Mouse (Mus musculus): Measurements from ENCODE around the gene Il2ra. TPM values are rescaled to one million over a fixed set of nuclear protein-coding genes. Genes with fewer than 3 reads are reported as not detected.
"Not testable (repeated sequence)": the region's sequence is repeated elsewhere in the genome, so short reads cannot be mapped to it uniquely, and the experiment has no call there.

Il2ra gene
- total RNA-seq (2021), result under 1 TPM; 0.41 to 0.69 TPM
- long read RNA-seq, experiment 1, partial matches to known transcripts, result 0 of 2 reads
- long read RNA-seq, experiment 1, other reads (novel, unspliced or antisense), result 2 of 2 reads
- long read RNA-seq, experiment 2, result 0 reads

GRCm38 (mm10) chr2:11642451-11642941 is at the start of gene Il2ra:
Gene Il2ra (plus strand): TSS chr2:11642807.
- intact Hi-C loops (cut with DNase I), result no loop called here

GRCm38 (mm10) chr2:11596690-11597089 is 45.9 kb upstream of the Il2ra start:
- intact Hi-C loops (cut with DNase I), result no loop called here

More at GRCm38 (mm10) chr2:11642451-11642941, at the start of gene Il2ra:
- no peak for DNase-seq

GRCm38 (mm10) chr2:11597906-11598305 is 44.7 kb upstream of the Il2ra start:
- intact Hi-C loops (cut with DNase I), result no loop called here
- no peak for DNase-seq

More at GRCm38 (mm10) chr2:11596690-11597089, 45.9 kb upstream of the Il2ra start:
- no peak for DNase-seq

- intact Hi-C loops (cut with DNase I), result no loop called here
- no peak for DNase-seq
These were observed 40.8 kb upstream of the Il2ra start for GRCm38 (mm10) chr2:11601795-11602194.

GRCm38 (mm10) chr2:11602506-11603489 is 39.8 kb upstream of the Il2ra start:
- peak; percentile 91 to 95 for DNase-seq
- intact Hi-C loops (cut with DNase I), result no loop called here

- intact Hi-C loops (cut with DNase I), result no loop called here
- no peak for DNase-seq
These were observed 38.6 kb upstream of the Il2ra start, which contains the start of gene Rbm17 for GRCm38 (mm10) chr2:11604053-11604452. Gene Rbm17 (minus strand): TSS chr2:11604153.

GRCm38 (mm10) chr2:11604911-11605310 is 37.7 kb upstream of the Il2ra start:
- intact Hi-C loops (cut with DNase I), result no loop called here
- DNase-seq, result no peak

- intact Hi-C loops (cut with DNase I); DNase-seq: not testable (repeated sequence)
These were observed 35.9 kb upstream of the Il2ra start for GRCm38 (mm10) chr2:11606718-11607117.

- intact Hi-C loops (cut with DNase I); DNase-seq: not testable (repeated sequence)
These were observed 29.7 kb upstream of the Il2ra start for GRCm38 (mm10) chr2:11612939-11613338.

GRCm38 (mm10) chr2:11616846-11617245 is 25.8 kb upstream of the Il2ra start:
- no peak for DNase-seq
- intact Hi-C loops (cut with DNase I), result no loop called here

GRCm38 (mm10) chr2:11619598-11619997 is 23.0 kb upstream of the Il2ra start:
- no peak for DNase-seq
- intact Hi-C loops (cut with DNase I), result no loop called here

GRCm38 (mm10) chr2:11623173-11623572 is 19.4 kb upstream of the Il2ra start:
- DNase-seq, result no peak
- intact Hi-C loops (cut with DNase I), result no loop called here

- intact Hi-C loops (cut with DNase I), result no loop called here
- DNase-seq, result no peak
These were observed 18.9 kb upstream of the Il2ra start for GRCm38 (mm10) chr2:11623726-11624125.

- DNase-seq, result no peak
- intact Hi-C loops (cut with DNase I), result no loop called here
These were observed 16.7 kb upstream of the Il2ra start, which contains the start of gene Gm17490 for GRCm38 (mm10) chr2:11625890-11626289. Gene Gm17490 (minus strand): TSS chr2:11626264.

GRCm38 (mm10) chr2:11635035-11635434 is 7.6 kb upstream of the Il2ra start:
- no peak for DNase-seq
- intact Hi-C loops (cut with DNase I), result no loop called here

- no peak for DNase-seq
- intact Hi-C loops (cut with DNase I), result no loop called here
These were observed 7.0 kb upstream of the Il2ra start for GRCm38 (mm10) chr2:11635471-11636137.

- intact Hi-C loops (cut with DNase I), result no loop called here
These were observed 6.5 kb upstream of the Il2ra start for GRCm38 (mm10) chr2:11636138-11636480.

GRCm38 (mm10) chr2:11637115-11637514 is 5.5 kb upstream of the Il2ra start:
- intact Hi-C loops (cut with DNase I), result no loop called here
- no peak for DNase-seq

More at GRCm38 (mm10) chr2:11636138-11636480, 6.5 kb upstream of the Il2ra start:
- no peak for DNase-seq

GRCm38 (mm10) chr2:11644057-11644456 is 1.4 kb downstream of the Il2ra start:
- no peak for DNase-seq
- intact Hi-C loops (cut with DNase I), result no loop called here

GRCm38 (mm10) chr2:11645297-11645696 is 2.7 kb downstream of the Il2ra start:
- intact Hi-C loops (cut with DNase I), result no loop called here
- DNase-seq, result no peak

- intact Hi-C loops (cut with DNase I), result no loop called here
- no peak for DNase-seq
These were observed 8.9 kb downstream of the Il2ra start for GRCm38 (mm10) chr2:11651476-11651875.
